ENCODE assay signal across 16 mouse cellular contexts in genomic region chr10:117856001-117856720, GRCm38 (mm10). TPM values are rescaled to one million over a fixed set of nuclear protein-coding genes. Genes with fewer than 3 reads are reported as not detected.
DNase-seq lines count a peak whose midpoint lies in the region; ATAC-seq lines count a peak whose summit lies in the region.
"Had no signal": no experiment of that assay in that cellular context is flagged by ENCODE, and none has a peak within 500 bp of the region (broad histone marks: within the 10 kb centered on the region; RNA-seq: fewer than 3 reads in every experiment).

No protein-coding gene starts in this region.

- no peak for ATAC-seq in megakaryocyte, adult 5-6 weeks (ENCODE audit: poor library complexity, severe bottlenecking)
- peak; percentile 44; the same call in 1 of the 2 replicates for ATAC-seq in megakaryocyte-erythroid progenitor cell, adult 5-6 weeks (replicated peaks; ENCODE audit: low FRiP score, low TSS enrichment, poor library complexity, severe bottlenecking)
- ATAC-seq: Patski had no signal

- H3K4me1 ChIP-seq in megakaryocyte, embryonic 14.5 days = peaks cover 95% of the 10 kb centered on the region
- H3K4me1 ChIP-seq: forebrain, embryonic 10.5 days; hindbrain, embryonic 13.5 days; limb, embryonic 10.5 days had no signal

- peak; percentile 81 for DNase-seq in MEL-GATA-1-ER (ENCODE audit: extremely low read depth, low read depth)
- DNase-seq in induced T-regulatory cell, adult 2 months (ENCODE audit: low read depth) = peak; percentile 57
- no peak for DNase-seq in frontal cortex, postnatal 14 days (ENCODE audit: low spot score in 2 of 2)
- DNase-seq in right cerebral cortex, postnatal 14 days = no peak
- DNase-seq: cerebellum, adult 8-10 months; heart, adult 2 months; kidney, adult 18-20 months; midbrain, embryonic 14.5 days had no signal

- no peaks in the 10 kb centered on the region for H3K27me3 ChIP-seq in megakaryocyte, embryonic 14.5 days (replicated peaks)
- H3K27me3 ChIP-seq: hindbrain, embryonic 13.5 days; lung, embryonic 15.5 days had no signal

- H3K4me3 ChIP-seq in megakaryocyte, embryonic 14.5 days (replicated peaks) = peak overlapping the region; percentile 77
- H3K4me3 ChIP-seq: forebrain, embryonic 10.5 days; heart, adult 2 months; hindbrain, embryonic 13.5 days; limb, embryonic 10.5 days; lung, embryonic 15.5 days had no signal

- no peaks in the 10 kb centered on the region for H3K9me3 ChIP-seq in megakaryocyte, embryonic 14.5 days
- H3K9me3 ChIP-seq: forebrain, embryonic 10.5 days; hindbrain, embryonic 13.5 days; limb, embryonic 10.5 days; lung, embryonic 15.5 days had no signal

- H3K36me3 ChIP-seq in megakaryocyte, embryonic 14.5 days (replicated peaks; ENCODE audit: low read length) = peaks cover 7% of the 10 kb centered on the region
- H3K36me3 ChIP-seq: forebrain, embryonic 10.5 days; hindbrain, embryonic 13.5 days; limb, embryonic 10.5 days; lung, embryonic 15.5 days had no signal

RNA-seq across cellular contexts. Expression of gene Rap1b, which starts 10.3 kb away (rescaled TPM):
- 87.7 and 210 TPM in 2 replicates for polyA plus RNA-seq in megakaryocyte, embryonic 14.5 days (2012; ENCODE audit: insufficient read depth, low replicate concordance)
- 448 and 514 TPM in 2 replicates for total RNA-seq in megakaryocyte, adult 5-6 weeks (2015)
- total RNA-seq in megakaryocyte, adult 5-6 weeks (2017) = 174 and 218 TPM in 2 replicates
- 56.8 and 92.2 TPM in 2 replicates for total RNA-seq in megakaryocyte-erythroid progenitor cell, adult 5-6 weeks (2014; fragmentation: Nextera tagmentation)
- 67.4 and 73.2 TPM in 2 replicates for total RNA-seq in megakaryocyte-erythroid progenitor cell, adult 5-6 weeks (2017)

Comparison
In these comparisons a context has a peak if more than half of its experiments do, and no peak if none do; other contexts are left out.
1. DNase-seq: peak in MEL-GATA-1-ER (single experiment) and induced T-regulatory cell, adult 2 months (single experiment); none in frontal cortex, postnatal 14 days (0 of 2) and right cerebral cortex, postnatal 14 days (single experiment).